Mouse (Mus musculus): ENCODE measurements around the gene Cpne5.

Gene Cpne5

GRCm38 (mm10) chr17:29210037-29210436, 27.9 kb downstream of the Cpne5 start:
- no peak for DNase-seq (ENCODE audit: low read depth)

GRCm38 (mm10) chr17:29206052-29206451, 31.9 kb downstream of the Cpne5 start:
- no peak for DNase-seq (ENCODE audit: low read depth)

- DNase-seq (ENCODE audit: low read depth) = no peak
Measured at GRCm38 (mm10) chr17:29202604-29203003, 35.4 kb downstream of the Cpne5 start.

- DNase-seq (ENCODE audit: low read depth) = no peak
Measured at GRCm38 (mm10) chr17:29199821-29200220, 38.1 kb downstream of the Cpne5 start.

- peak; percentile 82 for DNase-seq (ENCODE audit: low read depth)
Measured at GRCm38 (mm10) chr17:29199151-29199800, 38.7 kb downstream of the Cpne5 start.

- no peak for DNase-seq (ENCODE audit: low read depth)
Measured at GRCm38 (mm10) chr17:29195579-29195978, 42.4 kb downstream of the Cpne5 start.

- no peak for DNase-seq (ENCODE audit: low read depth)
Measured at GRCm38 (mm10) chr17:29188989-29189388, 49.0 kb downstream of the Cpne5 start.

- DNase-seq (ENCODE audit: low read depth) = no peak
Measured at GRCm38 (mm10) chr17:29186989-29187859, 50.7 kb downstream of the Cpne5 start.

GRCm38 (mm10) chr17:29185376-29186046, 52.5 kb downstream of the Cpne5 start:
- no peak for DNase-seq (ENCODE audit: low read depth)

- DNase-seq (ENCODE audit: low read depth) = no peak
Measured at GRCm38 (mm10) chr17:29183162-29183561, 54.8 kb downstream of the Cpne5 start.

GRCm38 (mm10) chr17:29181751-29182150, 56.2 kb downstream of the Cpne5 start:
- no peak for DNase-seq (ENCODE audit: low read depth)

- no peak for DNase-seq (ENCODE audit: low read depth)
Measured at GRCm38 (mm10) chr17:29180406-29181127, 57.4 kb downstream of the Cpne5 start.

- DNase-seq (ENCODE audit: low read depth) = no peak
Measured at GRCm38 (mm10) chr17:29179917-29180316, 58.0 kb downstream of the Cpne5 start.

GRCm38 (mm10) chr17:29178503-29179059, 59.4 kb downstream of the Cpne5 start:
- DNase-seq (ENCODE audit: low read depth) = no peak

GRCm38 (mm10) chr17:29176391-29177267, 61.3 kb downstream of the Cpne5 start:
- peak; percentile 76 for DNase-seq (ENCODE audit: low read depth)

GRCm38 (mm10) chr17:29175693-29176092, 62.3 kb downstream of the Cpne5 start:
- DNase-seq (ENCODE audit: low read depth) = no peak

- no peak for DNase-seq (ENCODE audit: low read depth)
Measured at GRCm38 (mm10) chr17:29173165-29173564, 64.8 kb downstream of the Cpne5 start.

GRCm38 (mm10) chr17:29172062-29172461, 65.9 kb downstream of the Cpne5 start:
- DNase-seq (ENCODE audit: low read depth) = peak; percentile 89

- peak; percentile 89 for DNase-seq (ENCODE audit: low read depth)
Measured at GRCm38 (mm10) chr17:29171001-29171772, 66.8 kb downstream of the Cpne5 start.

- DNase-seq (ENCODE audit: low read depth) = peak; percentile 37
Measured at GRCm38 (mm10) chr17:29170431-29171000, 67.5 kb downstream of the Cpne5 start.

All from naive thymus-derived CD4-positive, alpha-beta T cell, adult 2 months (primary cell).